Mouse (Mus musculus): ENCODE measurements around the gene Abtb2.

DNA sequence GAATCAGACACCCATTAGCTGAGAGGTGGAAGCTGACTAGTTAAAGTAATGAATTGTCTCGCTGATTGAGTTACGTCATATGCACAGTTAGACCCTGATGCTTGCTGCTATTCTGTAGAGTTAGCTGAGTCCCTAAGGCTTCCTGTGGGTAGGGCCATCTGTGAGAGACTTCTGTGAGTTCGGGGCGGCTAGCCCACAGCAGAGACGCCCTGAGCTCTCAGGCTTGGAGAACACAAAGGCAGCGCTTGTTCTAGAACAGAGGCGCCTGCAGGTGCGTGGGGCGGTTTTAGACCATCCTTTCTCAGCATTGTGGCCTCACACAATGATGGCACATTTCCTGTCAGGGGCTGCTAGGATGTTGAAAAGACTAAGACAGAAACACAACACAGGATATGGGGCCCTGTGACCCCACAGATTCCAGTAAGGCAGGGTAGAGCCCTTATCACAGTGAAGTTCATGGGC is 116.2 kb downstream of the Abtb2 start:
- no peak for TF ChIP-seq ZC3H11A (IDR thresholded peaks at IDR 0.05; ENCODE audit: borderline replicate concordance, low read depth, low read length)
- no peak for TF ChIP-seq HCFC1 (IDR thresholded peaks at IDR 0.05; ENCODE audit: borderline replicate concordance, insufficient read depth, low read length)
- TF ChIP-seq ZNF384 (IDR thresholded peaks at IDR 0.05; ENCODE audit: low read depth, low read length) = no peak
- TF ChIP-seq MAFK (IDR thresholded peaks at IDR 0.05; ENCODE audit: insufficient read depth, low read depth, low read length) = no peak

Data from ES-E14 (cell line).